Mouse (Mus musculus): ENCODE data around the gene Snx21. TPM values are rescaled to one million over a fixed set of nuclear protein-coding genes. Genes with fewer than 3 reads are reported as not detected.
A peak's percentile ranks its signal among the peaks of the same experiment; 100 is the strongest.

The Snx21 gene
- polyA plus RNA-seq (2011; ENCODE audit: insufficient read length, low read depth, missing spikeins), result 14.4 and 18.2 TPM in 2 replicates

- Histone ChIP-seq H3K27ac (ENCODE audit: insufficient read depth, low read length) (peak within 1 kb of the TSS; percentile 82), H3K4me3 (ENCODE audit: insufficient read depth, low read length) (peak within 1 kb of the TSS; percentile 47), H3K4me1 (ENCODE audit: control insufficient read depth, insufficient read depth, low read length) (peaks cover 16% of the 10 kb centered on the region)
- peak; percentile 82 for TF ChIP-seq POLR2A (IDR thresholded peaks at IDR 0.05; ENCODE audit: low read depth, low read length)
- TF ChIP-seq CTCF (IDR thresholded peaks at IDR 0.05; ENCODE audit: borderline replicate concordance, insufficient read depth, low read length), result no peak
These were observed at the start of gene Snx21 for GRCm38 (mm10) chr2:164785481-164786387. Gene Snx21, plus strand, starts transcription at chr2:164785823.

- TF ChIP-seq POLR2A (IDR thresholded peaks at IDR 0.05; ENCODE audit: low read depth, low read length) (no peak), CTCF (IDR thresholded peaks at IDR 0.05; ENCODE audit: borderline replicate concordance, insufficient read depth, low read length) (no peak)
- Histone ChIP-seq H3K4me3 (ENCODE audit: insufficient read depth, low read length) (no peak overlapping the region), H3K27ac (ENCODE audit: insufficient read depth, low read length) (no peak overlapping the region)
These were observed 48.1 kb upstream of the Snx21 start for GRCm38 (mm10) chr2:164737377-164738090.

GRCm38 (mm10) chr2:164739876-164740275 lies 45.7 kb upstream of the Snx21 start:
- Histone ChIP-seq H3K27ac (ENCODE audit: insufficient read depth, low read length) (no peak overlapping the region), H3K4me1 (ENCODE audit: control insufficient read depth, insufficient read depth, low read length) (peaks cover 5% of the 10 kb centered on the region), H3K4me3 (ENCODE audit: insufficient read depth, low read length) (no peak overlapping the region)
- TF ChIP-seq POLR2A (IDR thresholded peaks at IDR 0.05; ENCODE audit: low read depth, low read length) (no peak), CTCF (IDR thresholded peaks at IDR 0.05; ENCODE audit: borderline replicate concordance, insufficient read depth, low read length) (no peak)

More at GRCm38 (mm10) chr2:164737377-164738090, 48.1 kb upstream of the Snx21 start:
- H3K4me1 ChIP-seq (ENCODE audit: control insufficient read depth, insufficient read depth, low read length), result peaks cover 6% of the 10 kb centered on the region

- H3K4me1 ChIP-seq (ENCODE audit: control insufficient read depth, insufficient read depth, low read length), result peaks cover 7% of the 10 kb centered on the region
- no peak overlapping the region for H3K27ac ChIP-seq (ENCODE audit: insufficient read depth, low read length)
- TF ChIP-seq CTCF (IDR thresholded peaks at IDR 0.05; ENCODE audit: borderline replicate concordance, insufficient read depth, low read length) (no peak), POLR2A (IDR thresholded peaks at IDR 0.05; ENCODE audit: low read depth, low read length) (no peak)
- H3K4me3 ChIP-seq (ENCODE audit: insufficient read depth, low read length), result peak overlapping the region; percentile 71
These were observed 40.6 kb upstream of the Snx21 start for GRCm38 (mm10) chr2:164744987-164745386.

GRCm38 (mm10) chr2:164745843-164746479 lies 39.7 kb upstream of the Snx21 start, which contains the start of the genes Wfdc3 and Dnttip1:
Gene Wfdc3, minus strand, starts transcription at chr2:164745931.
Gene Dnttip1, plus strand, starts transcription at chr2:164745983.
- H3K27ac ChIP-seq (ENCODE audit: insufficient read depth, low read length), result no peak within 1 kb of the TSS
- peak; percentile 40 for TF ChIP-seq POLR2A (IDR thresholded peaks at IDR 0.05; ENCODE audit: low read depth, low read length)
- TF ChIP-seq CTCF (IDR thresholded peaks at IDR 0.05; ENCODE audit: borderline replicate concordance, insufficient read depth, low read length), result no peak
- peaks cover 7% of the 10 kb centered on the region for H3K4me1 ChIP-seq (ENCODE audit: control insufficient read depth, insufficient read depth, low read length)
- H3K4me3 ChIP-seq (ENCODE audit: insufficient read depth, low read length), result peak within 1 kb of the TSS; percentile 71

GRCm38 (mm10) chr2:164746693-164747092 lies 38.9 kb upstream of the Snx21 start:
- H3K27ac ChIP-seq (ENCODE audit: insufficient read depth, low read length), result no peak overlapping the region
- H3K4me1 ChIP-seq (ENCODE audit: control insufficient read depth, insufficient read depth, low read length), result peaks cover 7% of the 10 kb centered on the region
- H3K4me3 ChIP-seq (ENCODE audit: insufficient read depth, low read length), result peak overlapping the region; percentile 71
- TF ChIP-seq POLR2A (IDR thresholded peaks at IDR 0.05; ENCODE audit: low read depth, low read length) (no peak), CTCF (IDR thresholded peaks at IDR 0.05; ENCODE audit: borderline replicate concordance, insufficient read depth, low read length) (no peak)

- no peak for TF ChIP-seq CTCF (IDR thresholded peaks at IDR 0.05; ENCODE audit: borderline replicate concordance, insufficient read depth, low read length)
- no peak for TF ChIP-seq POLR2A (IDR thresholded peaks at IDR 0.05; ENCODE audit: low read depth, low read length)
- H3K27ac ChIP-seq (ENCODE audit: insufficient read depth, low read length), result no peak overlapping the region
- H3K4me1 ChIP-seq (ENCODE audit: control insufficient read depth, insufficient read depth, low read length), result peaks cover 7% of the 10 kb centered on the region
- H3K4me3 ChIP-seq (ENCODE audit: insufficient read depth, low read length), result no peak overlapping the region
These were observed 37.4 kb upstream of the Snx21 start for GRCm38 (mm10) chr2:164748191-164748590.

- Histone ChIP-seq H3K27ac (ENCODE audit: insufficient read depth, low read length) (peak overlapping the region; percentile 54; the same call in 1 of the 2 replicates), H3K4me1 (ENCODE audit: control insufficient read depth, insufficient read depth, low read length) (peaks cover 7% of the 10 kb centered on the region), H3K4me3 (ENCODE audit: insufficient read depth, low read length) (no peak overlapping the region)
- TF ChIP-seq CTCF (IDR thresholded peaks at IDR 0.05; ENCODE audit: borderline replicate concordance, insufficient read depth, low read length) (no peak), POLR2A (IDR thresholded peaks at IDR 0.05; ENCODE audit: low read depth, low read length) (no peak)
These were observed 36.6 kb upstream of the Snx21 start for GRCm38 (mm10) chr2:164748991-164749390.

GRCm38 (mm10) chr2:164752454-164752853 lies 33.2 kb upstream of the Snx21 start:
- no peak for TF ChIP-seq POLR2A (IDR thresholded peaks at IDR 0.05; ENCODE audit: low read depth, low read length)
- no peak for TF ChIP-seq CTCF (IDR thresholded peaks at IDR 0.05; ENCODE audit: borderline replicate concordance, insufficient read depth, low read length)
- no peak overlapping the region for H3K27ac ChIP-seq (ENCODE audit: insufficient read depth, low read length)
- peaks cover 5% of the 10 kb centered on the region for H3K4me1 ChIP-seq (ENCODE audit: control insufficient read depth, insufficient read depth, low read length)
- H3K4me3 ChIP-seq (ENCODE audit: insufficient read depth, low read length), result no peak overlapping the region
